15 mouse cellular contexts compared by ENCODE assay signal in the genomic region with DNA sequence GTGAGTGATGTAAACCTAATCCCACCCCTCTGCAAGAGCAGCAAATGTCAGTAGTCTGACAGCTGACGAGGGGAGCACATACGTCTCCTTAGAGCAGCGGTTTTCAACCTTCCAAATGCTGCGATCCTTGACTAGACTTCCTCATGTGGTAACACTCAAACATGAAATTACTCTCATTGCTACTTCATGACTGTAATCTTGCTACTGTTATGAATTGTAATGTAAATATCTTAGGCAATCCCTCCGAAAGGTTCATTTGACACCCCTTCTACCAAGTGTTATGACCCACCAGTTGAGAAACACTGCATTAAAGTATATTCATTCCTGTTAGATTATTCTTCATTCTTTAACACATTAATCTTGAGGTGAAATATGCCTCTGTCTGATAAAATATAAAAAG.
"Had no signal": no experiment of that assay in that cellular context is flagged by ENCODE, and none has a peak within 500 bp of the region (broad histone marks: within the 10 kb centered on the region; RNA-seq: fewer than 3 reads in every experiment).

No protein-coding gene starts in this region.

- DNase-seq: retina, postnatal 1 day; right cerebral cortex, adult 18-20 months; right cerebral cortex, postnatal 14 days; right cerebral cortex, postnatal 25 days; right cerebral cortex, postnatal 4 days; spleen, adult 18-20 months; thymus, adult 18-20 months; thymus, adult 2 months; thymus, postnatal 14 days; thymus, postnatal 25 days; thymus, postnatal 36 days; thymus, postnatal 4 days had no signal

- H3K27me3 ChIP-seq: neural tube, embryonic 15.5 days; stomach, embryonic 15.5 days had no signal

- H3K36me3 ChIP-seq: stomach, embryonic 15.5 days had no signal

- H3K9ac ChIP-seq: neural tube, embryonic 15.5 days; stomach, embryonic 15.5 days had no signal

- H3K4me2 ChIP-seq: neural tube, embryonic 15.5 days; stomach, embryonic 15.5 days had no signal

- H3K4me3 ChIP-seq: neural tube, embryonic 15.5 days; stomach, embryonic 15.5 days had no signal

- H3K27ac ChIP-seq: neural tube, embryonic 15.5 days; stomach, embryonic 15.5 days; stomach, postnatal 0 days had no signal

- H3K9me3 ChIP-seq: neural tube, embryonic 15.5 days; stomach, embryonic 15.5 days had no signal
